8 mouse cellular contexts compared by ENCODE assay signal in the genomic region with DNA sequence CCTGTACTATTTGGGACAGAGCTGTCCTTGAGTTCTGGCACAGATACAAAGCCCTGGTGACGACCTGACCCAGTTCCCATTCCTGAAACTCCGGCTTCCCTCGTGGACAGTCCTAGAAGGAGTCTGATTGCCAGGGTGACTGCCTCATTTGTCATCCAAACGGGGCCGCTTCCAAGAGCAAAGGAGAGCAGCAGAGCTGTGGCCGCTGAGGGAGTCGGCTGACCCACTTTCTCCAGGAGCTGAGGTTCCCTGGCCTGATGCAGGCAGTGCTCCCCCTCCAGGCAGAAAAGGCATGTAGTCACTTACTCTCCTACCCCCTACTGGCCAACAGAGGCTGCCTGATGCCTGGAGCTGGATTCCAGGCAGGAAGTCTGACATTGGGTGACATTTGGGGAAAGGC.
DNase-seq lines count a peak whose midpoint lies in the region; ATAC-seq and TF ChIP-seq lines count a peak whose summit lies in the region.

No protein-coding gene starts in this region.

- 33% methylated on average over 7 of the region's 7 CpGs for whole genome bisulfite sequencing in intestine, postnatal 0 days
- 25% methylated on average over 7 of the region's 7 CpGs for WGBS in intestine, embryonic 16.5 days
- WGBS in hindbrain, embryonic 13.5 days, result 19% methylated on average over 7 of the region's 7 CpGs
- 14% methylated on average over 7 of the region's 7 CpGs for WGBS in olfactory bulb, adult 2 months

- no peak for ATAC-seq in intestine, postnatal 0 days
- ATAC-seq in intestine, embryonic 16.5 days, result no peak
- ATAC-seq in hindbrain, embryonic 13.5 days (ENCODE audit: low FRiP score), result peak; percentile 65

- no peak overlapping the region for H3K4me2 ChIP-seq in intestine, postnatal 0 days (replicated peaks; ENCODE audit: low read depth)
- no peak overlapping the region for H3K4me2 ChIP-seq in intestine, embryonic 16.5 days (ENCODE audit: low read depth, low read length)
- H3K4me2 ChIP-seq in hindbrain, embryonic 13.5 days, result no peak overlapping the region

- no peaks in the 10 kb centered on the region for H3K4me1 ChIP-seq in intestine, postnatal 0 days (replicated peaks; ENCODE audit: control insufficient read depth, insufficient read depth, low read length)
- no peaks in the 10 kb centered on the region for H3K4me1 ChIP-seq in intestine, embryonic 16.5 days (ENCODE audit: control insufficient read depth, insufficient read depth, low read length)
- H3K4me1 ChIP-seq in hindbrain, embryonic 13.5 days (replicated peaks), result peaks cover 23% of the 10 kb centered on the region
- peaks cover 18% of the 10 kb centered on the region for H3K4me1 ChIP-seq in olfactory bulb, adult 2 months (ENCODE audit: control insufficient read depth, insufficient read depth, low read length)

- H3K9ac ChIP-seq in intestine, postnatal 0 days (ENCODE audit: low read depth, low read length), result no peak overlapping the region
- no peak overlapping the region for H3K9ac ChIP-seq in intestine, embryonic 16.5 days (ENCODE audit: low read depth, low read length)
- H3K9ac ChIP-seq in hindbrain, embryonic 13.5 days, result peak overlapping the region; percentile 19; the same call in 1 of the 2 replicates

- DNase-seq in adrenal gland, postnatal 36 days, result peak; percentile 90 to 93
- peak; percentile 32 for DNase-seq in forelimb bud, embryonic 11.5 days (ENCODE audit: low read depth, low spot score)
- peak; percentile 78 to 84 for DNase-seq in left cerebral cortex, postnatal 10 days (ENCODE audit: extremely low spot score in 1 of 2, low spot score in 2 of 2)
- DNase-seq in spleen, adult 18-20 months, result no peak

- H3K4me3 ChIP-seq in intestine, postnatal 0 days (ENCODE audit: low read depth, low read length), result no peak overlapping the region
- no peak overlapping the region for H3K4me3 ChIP-seq in intestine, embryonic 16.5 days (ENCODE audit: low read length)
- no peak overlapping the region for H3K4me3 ChIP-seq in hindbrain, embryonic 13.5 days
- no peak overlapping the region for H3K4me3 ChIP-seq in olfactory bulb, adult 2 months (ENCODE audit: insufficient read depth, low read depth, low read length)

- no peaks in the 10 kb centered on the region for H3K9me3 ChIP-seq in intestine, postnatal 0 days (ENCODE audit: control insufficient read depth)
- H3K9me3 ChIP-seq in intestine, embryonic 16.5 days (ENCODE audit: control insufficient read depth, low read length), result no peaks in the 10 kb centered on the region
- H3K9me3 ChIP-seq in hindbrain, embryonic 13.5 days, result no peaks in the 10 kb centered on the region

- TF ChIP-seq POLR2A in olfactory bulb, adult 2 months (IDR thresholded peaks at IDR 0.05; ENCODE audit: insufficient read depth, low read depth, low read length), result no peak

- H3K36me3 ChIP-seq in intestine, postnatal 0 days (ENCODE audit: control insufficient read depth, insufficient read depth), result no peaks in the 10 kb centered on the region; the same call in 1 of the 2 replicates
- H3K36me3 ChIP-seq in intestine, embryonic 16.5 days (ENCODE audit: control insufficient read depth, insufficient read depth, low read length), result no peaks in the 10 kb centered on the region
- H3K36me3 ChIP-seq in hindbrain, embryonic 13.5 days, result no peaks in the 10 kb centered on the region

- no peak overlapping the region for H3K27ac ChIP-seq in intestine, postnatal 0 days (ENCODE audit: low read depth, low read length)
- no peak overlapping the region for H3K27ac ChIP-seq in intestine, embryonic 16.5 days (ENCODE audit: low read length)
- H3K27ac ChIP-seq in hindbrain, embryonic 13.5 days, result no peak overlapping the region
- no peak overlapping the region for H3K27ac ChIP-seq in olfactory bulb, adult 2 months (ENCODE audit: insufficient read depth, low read depth, low read length)

- no peaks in the 10 kb centered on the region for H3K27me3 ChIP-seq in intestine, postnatal 0 days (replicated peaks; ENCODE audit: control insufficient read depth, insufficient read depth, low read length)
- H3K27me3 ChIP-seq in intestine, embryonic 16.5 days (replicated peaks; ENCODE audit: control insufficient read depth, insufficient read depth, low read length), result no peaks in the 10 kb centered on the region
- H3K27me3 ChIP-seq in hindbrain, embryonic 13.5 days, result no peaks in the 10 kb centered on the region

- TF ChIP-seq CTCF in intestine, postnatal 0 days (IDR thresholded peaks at IDR 0.05; ENCODE audit: low read depth), result peak; percentile 85
- peak; percentile 85 for TF ChIP-seq CTCF in olfactory bulb, adult 2 months (IDR thresholded peaks at IDR 0.05; ENCODE audit: insufficient read depth, low read depth, low read length)

- intact Hi-C loops in left cerebral cortex, postnatal 10 days (cut with DNase I), result loop anchor here (10.0 kb wide), 1 partner anchor 313 kb away; no protein-coding TSS in a partner anchor

Comparison
In these comparisons a context has a peak if more than half of its experiments do, and no peak if none do; other contexts are left out.
1. DNase-seq: peak in adrenal gland, postnatal 36 days (2 of 2), forelimb bud, embryonic 11.5 days (single experiment) and left cerebral cortex, postnatal 10 days (2 of 2); none in spleen, adult 18-20 months (0 of 2).